Mouse (Mus musculus) liver, adult (tissue): ENCODE measurements around the gene Slc7a15.

ENCODE experiments used
- GATA4 ChIP-seq: IDR thresholded peaks from 2 replicates; pipeline ENCODE4 v1.6.1; 2014; ENCODE audit warnings: mild to moderate bottlenecking, low read length; ENCODE audit not compliant: insufficient replicate concordance

Slc7a15 gene

GRCm38 (mm10) chr12:8555419-8555818 is 43.4 kb downstream of the Slc7a15 start:
- TF ChIP-seq GATA4: peak; percentile 59; the same call in 1 of the 2 replicates

GRCm38 (mm10) chr12:8547357-8547756 is 51.5 kb downstream of the Slc7a15 start:
- TF ChIP-seq GATA4: no peak

- TF ChIP-seq GATA4: no peak
These were observed 52.1 kb downstream of the Slc7a15 start for GRCm38 (mm10) chr12:8546801-8547200.

GRCm38 (mm10) chr12:8545066-8545610 is 53.7 kb downstream of the Slc7a15 start:
- no peak for TF ChIP-seq GATA4

- no peak for TF ChIP-seq GATA4
These were observed 56.5 kb downstream of the Slc7a15 start for GRCm38 (mm10) chr12:8542371-8542770.

- no peak for TF ChIP-seq GATA4
These were observed 59.4 kb downstream of the Slc7a15 start for GRCm38 (mm10) chr12:8539471-8539870.

GRCm38 (mm10) chr12:8537291-8537690 is 61.6 kb downstream of the Slc7a15 start:
- TF ChIP-seq GATA4: no peak

- no peak for TF ChIP-seq GATA4
These were observed 62.5 kb downstream of the Slc7a15 start for GRCm38 (mm10) chr12:8536221-8536965.

GRCm38 (mm10) chr12:8535596-8535995 is 63.3 kb downstream of the Slc7a15 start:
- TF ChIP-seq GATA4: no peak

- peak; percentile 17; the same call in 1 of the 2 replicates for TF ChIP-seq GATA4
These were observed 64.0 kb downstream of the Slc7a15 start for GRCm38 (mm10) chr12:8534915-8535314.

- no peak for TF ChIP-seq GATA4
These were observed 71.1 kb downstream of the Slc7a15 start for GRCm38 (mm10) chr12:8527770-8528169.

- TF ChIP-seq GATA4: no peak
These were observed 71.7 kb downstream of the Slc7a15 start for GRCm38 (mm10) chr12:8527175-8527574.

GRCm38 (mm10) chr12:8524062-8524461 is 74.8 kb downstream of the Slc7a15 start:
- TF ChIP-seq GATA4: no peak

- no peak for TF ChIP-seq GATA4
These were observed 76.2 kb downstream of the Slc7a15 start for GRCm38 (mm10) chr12:8522711-8523110.

- TF ChIP-seq GATA4: peak; percentile 91
These were observed 77.4 kb downstream of the Slc7a15 start for GRCm38 (mm10) chr12:8521375-8522047.
